ENCODE assay signal across 29 mouse cellular contexts in genomic region chr6:61730088-61730880, GRCm38 (mm10).
DNase-seq lines count a peak whose midpoint lies in the region; ATAC-seq and TF ChIP-seq lines count a peak whose summit lies in the region.
"Had no signal": no experiment of that assay in that cellular context is flagged by ENCODE, and none has a peak within 500 bp of the region (broad histone marks: within the 10 kb centered on the region; RNA-seq: fewer than 3 reads in every experiment).

No protein-coding gene starts in this region.

- WGBS in large intestine, adult 2 months = 60% methylated on average over 5 of the region's 5 CpGs
- WGBS in neural tube, embryonic 15.5 days = 69% methylated on average over 5 of the region's 5 CpGs

- no peak overlapping the region for H3K4me3 ChIP-seq in C2C12 (ENCODE audit: insufficient read depth, poor library complexity, severe bottlenecking)
- no peak overlapping the region for H3K4me3 ChIP-seq in neural tube, embryonic 15.5 days (replicated peaks)
- H3K4me3 ChIP-seq: embryonic facial prominence, embryonic 10.5 days; embryonic facial prominence, embryonic 13.5 days; erythroblast, embryonic 14.5 days; forebrain, embryonic 12.5 days; hindbrain, embryonic 10.5 days; hindbrain, embryonic 15.5 days had no signal

- TF ChIP-seq CTCF in C2C12 (IDR thresholded peaks at IDR 0.05; ENCODE audit: control insufficient read depth, insufficient read depth, insufficient read length) = no peak

- no peak for DNase-seq in frontal cortex, adult 2 months (ENCODE audit: extremely low spot score in 1 of 2, low spot score in 1 of 2)
- peak; percentile 13 for DNase-seq in large intestine, adult 2 months (ENCODE audit: low read depth, low spot score)
- DNase-seq in retina, postnatal 1 day = peak; percentile 76
- no peak for DNase-seq in gastrocnemius, adult 8-10 months (ENCODE audit: low spot score in 2 of 2)
- DNase-seq: adrenal gland, adult 2 months; adrenal gland, postnatal 14 days; cerebellum, adult 11-12 months; cerebellum, adult 8-10 months; cerebellum, postnatal 10 days; cerebellum, postnatal 36 days; embryo, embryonic 11 days; gastrocnemius, postnatal 10 days; gastrocnemius, postnatal 36 days; heart, postnatal 36 days had no signal

- H3K4me1 ChIP-seq in neural tube, embryonic 15.5 days = no peaks in the 10 kb centered on the region
- H3K4me1 ChIP-seq: embryonic facial prominence, embryonic 10.5 days; embryonic facial prominence, embryonic 13.5 days; forebrain, embryonic 12.5 days; hindbrain, embryonic 10.5 days; hindbrain, embryonic 15.5 days had no signal

- ATAC-seq in frontal cortex, adult (ENCODE audit: low TSS enrichment) = 0 out of 2 replicates have a peak, but pooled peaks have one; percentile 20
- ATAC-seq in neural tube, embryonic 15.5 days (ENCODE audit: low FRiP score) = no peak
- ATAC-seq: forebrain, embryonic 16.5 days; inflammation-experienced regulatory T-cells, adult 6 months; intestine, embryonic 16.5 days had no signal

- no peaks in the 10 kb centered on the region for H3K79me3 ChIP-seq in C2C12 (ENCODE audit: low read depth)

- no peak overlapping the region for H3K4me2 ChIP-seq in neural tube, embryonic 15.5 days
- H3K4me2 ChIP-seq: embryonic facial prominence, embryonic 13.5 days; forebrain, embryonic 12.5 days; heart, embryonic 11.5 days; hindbrain, embryonic 15.5 days had no signal

- no peaks in the 10 kb centered on the region for H3K79me2 ChIP-seq in C2C12 (ENCODE audit: control insufficient read depth, insufficient read depth)

- H3ac ChIP-seq in C2C12 (ENCODE audit: control insufficient read depth, insufficient read length, low read depth) = no peak overlapping the region

- H3K27ac ChIP-seq in neural tube, embryonic 15.5 days (replicated peaks) = no peak overlapping the region
- H3K27ac ChIP-seq: embryonic facial prominence, embryonic 10.5 days; embryonic facial prominence, embryonic 13.5 days; forebrain, embryonic 12.5 days; hindbrain, embryonic 10.5 days; hindbrain, embryonic 15.5 days had no signal

- H3K36me3 ChIP-seq in C2C12 (ENCODE audit: control insufficient read depth, insufficient read depth) = no peaks in the 10 kb centered on the region
- no peaks in the 10 kb centered on the region for H3K36me3 ChIP-seq in neural tube, embryonic 15.5 days
- H3K36me3 ChIP-seq: embryonic facial prominence, embryonic 10.5 days; embryonic facial prominence, embryonic 13.5 days; forebrain, embryonic 12.5 days; G1E; hindbrain, embryonic 10.5 days; hindbrain, embryonic 15.5 days had no signal

- H3K9ac ChIP-seq in neural tube, embryonic 15.5 days (replicated peaks) = no peak overlapping the region
- H3K9ac ChIP-seq: embryonic facial prominence, embryonic 13.5 days; forebrain, embryonic 12.5 days; hindbrain, embryonic 15.5 days had no signal

- H3K9me3 ChIP-seq in neural tube, embryonic 15.5 days (replicated peaks) = no peaks in the 10 kb centered on the region
- H3K9me3 ChIP-seq: embryonic facial prominence, embryonic 10.5 days; embryonic facial prominence, embryonic 13.5 days; forebrain, embryonic 12.5 days; G1E; hindbrain, embryonic 10.5 days; hindbrain, embryonic 15.5 days had no signal

- no peaks in the 10 kb centered on the region for H3K27me3 ChIP-seq in C2C12 (ENCODE audit: control insufficient read depth, insufficient read depth, insufficient read length)
- no peaks in the 10 kb centered on the region for H3K27me3 ChIP-seq in neural tube, embryonic 15.5 days (replicated peaks)
- H3K27me3 ChIP-seq: CH12.LX; embryonic facial prominence, embryonic 13.5 days; forebrain, embryonic 12.5 days; hindbrain, embryonic 15.5 days had no signal

TF ChIP-seq in C2C12, 6 proteins besides CTCF, POLR2A, EP300 and RAD21:
- peak; percentile 92 for TF ChIP-seq MYOD1 (IDR thresholded peaks at IDR 0.05; ENCODE audit: control insufficient read depth, insufficient read length, low read depth)
- TF ChIP-seq MYOG (IDR thresholded peaks at IDR 0.05; ENCODE audit: control insufficient read depth, extremely low read depth, insufficient read length) = no peak
- TF ChIP-seq MAX (IDR thresholded peaks at IDR 0.05) = no peak
TF ChIP-seq in C2C12: peak in this region for 1.

Comparison
In these comparisons a context has a peak if more than half of its experiments do, and no peak if none do; other contexts are left out.
1. DNase-seq: peak in large intestine, adult 2 months (single experiment) and retina, postnatal 1 day (single experiment); none in frontal cortex, adult 2 months (0 of 2) and gastrocnemius, adult 8-10 months (0 of 2).